Mouse (Mus musculus) telencephalon, adult 2 months (tissue): ENCODE measurements around the gene Gm10229.
"Not testable (repeated sequence)": the region's sequence is repeated elsewhere in the genome, so short reads cannot be mapped to it uniquely, and the experiment has no call there.

Experiments
- DNase-seq: peaks from one replicate; pipeline ENCODE4 v3.0.0-alpha.2; 2011; ENCODE audit warnings: low read depth, low spot score

The Gm10229 gene

DNA sequence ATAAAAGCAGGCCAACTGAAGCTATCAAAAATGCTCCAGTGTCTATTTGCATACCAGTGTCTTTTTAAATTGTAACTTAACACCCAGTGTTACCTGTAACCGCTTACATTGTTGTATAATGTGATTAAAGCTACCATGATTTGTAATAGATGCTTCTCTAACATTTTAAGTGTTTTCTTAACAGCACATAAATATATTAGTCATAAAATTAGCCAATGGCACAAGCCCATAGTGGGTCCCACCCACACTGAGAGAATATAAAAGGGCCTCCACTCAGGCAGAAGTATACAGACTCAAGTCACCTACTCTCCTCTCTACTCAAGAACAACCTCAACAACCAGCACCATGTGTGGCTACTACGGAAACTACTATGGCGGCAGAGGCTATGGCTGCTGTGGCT is at the start of gene Gm10229:
Gene Gm10229, plus strand, starts transcription at position 301 of the 400 bp plus-strand sequence.
- DNase-seq = not testable (repeated sequence)

DNA sequence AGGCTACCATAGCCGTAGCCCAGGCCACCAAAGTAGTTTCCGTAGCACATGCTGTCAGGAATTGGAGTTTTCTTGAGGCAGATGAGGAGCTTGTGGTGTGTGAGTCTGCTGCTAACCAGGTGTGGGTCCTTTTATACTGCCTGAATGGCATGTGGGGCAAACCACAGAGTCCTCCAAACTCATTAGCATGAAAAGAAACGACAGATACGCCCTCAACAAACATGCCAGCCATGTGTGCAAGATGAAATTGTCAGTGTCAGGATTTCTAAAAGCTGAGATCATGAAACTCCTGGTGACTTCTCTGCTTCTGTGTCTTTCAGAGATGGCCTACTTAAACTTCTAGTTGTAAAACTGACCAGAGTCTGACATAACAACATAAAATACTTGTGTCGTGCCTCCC is 4.4 kb upstream of the Gm10229 start, which contains the start of gene Krtap22-2:
Gene Krtap22-2, minus strand, starts transcription at position 101 of the 400 bp plus-strand sequence.
- no peak for DNase-seq

DNA sequence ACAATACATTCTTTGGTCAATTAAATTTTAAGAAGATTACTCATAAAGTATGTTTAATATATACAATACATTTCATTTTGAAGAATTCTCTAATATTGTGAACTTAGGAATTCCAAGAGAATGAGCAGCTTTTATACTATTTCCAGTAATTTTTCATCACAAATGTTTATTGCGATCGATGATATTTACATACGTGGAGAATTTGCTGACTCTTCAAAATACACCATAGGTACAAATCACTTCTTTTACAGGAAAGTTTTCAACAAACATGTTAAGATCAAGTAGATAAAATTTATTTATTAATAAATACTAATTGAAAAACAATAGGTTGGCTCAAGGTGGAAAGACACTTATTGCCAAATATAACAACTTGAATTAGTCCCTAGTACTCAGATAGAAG is 1.1 kb upstream of the Gm10229 start:
- no peak for DNase-seq

DNA sequence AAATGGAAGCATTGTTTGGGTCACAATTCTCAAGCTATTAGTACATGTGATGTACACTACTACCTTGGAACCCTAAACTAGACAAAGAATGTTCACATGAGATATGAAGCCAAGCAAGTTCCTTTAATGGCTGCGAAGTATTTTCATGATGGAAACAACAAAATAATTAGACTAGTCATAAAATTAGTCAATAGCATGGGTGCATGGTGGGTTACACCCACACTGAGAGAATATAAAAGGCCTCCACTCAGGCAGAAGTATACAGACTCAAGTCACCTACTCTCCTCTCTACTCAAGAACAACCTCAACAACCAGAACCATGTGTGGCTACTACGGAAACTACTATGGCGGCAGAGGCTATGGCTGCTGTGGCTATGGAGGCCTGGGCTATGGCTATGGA is 16.3 kb downstream of the Gm10229 start, which contains the start of gene Krtap6-1:
Gene Krtap6-1, plus strand, starts transcription at position 301 of the 400 bp plus-strand sequence.
- not testable (repeated sequence) for DNase-seq

DNA sequence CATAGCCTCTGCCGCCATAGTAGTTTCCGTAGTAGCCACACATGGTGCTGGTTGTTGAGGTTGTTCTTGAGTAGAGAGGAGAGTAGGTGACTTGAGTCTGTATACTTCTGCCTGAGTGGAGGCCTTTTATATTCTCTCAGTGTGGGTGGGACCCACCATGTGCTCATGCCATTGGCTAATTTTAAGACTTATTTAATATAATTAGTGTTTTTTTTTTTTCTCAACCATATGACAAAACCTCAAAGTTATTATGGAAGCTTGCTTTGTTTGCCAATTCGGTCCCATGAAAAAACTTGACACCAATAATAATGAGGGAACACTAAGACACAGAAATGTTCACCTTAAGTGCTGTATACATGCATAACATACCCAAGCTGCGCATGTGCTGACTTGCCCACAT is 26.3 kb downstream of the Gm10229 start, which contains the start of gene Gm10228:
Gene Gm10228, minus strand, starts transcription at position 101 of the 400 bp plus-strand sequence.
- not testable (repeated sequence) for DNase-seq

DNA sequence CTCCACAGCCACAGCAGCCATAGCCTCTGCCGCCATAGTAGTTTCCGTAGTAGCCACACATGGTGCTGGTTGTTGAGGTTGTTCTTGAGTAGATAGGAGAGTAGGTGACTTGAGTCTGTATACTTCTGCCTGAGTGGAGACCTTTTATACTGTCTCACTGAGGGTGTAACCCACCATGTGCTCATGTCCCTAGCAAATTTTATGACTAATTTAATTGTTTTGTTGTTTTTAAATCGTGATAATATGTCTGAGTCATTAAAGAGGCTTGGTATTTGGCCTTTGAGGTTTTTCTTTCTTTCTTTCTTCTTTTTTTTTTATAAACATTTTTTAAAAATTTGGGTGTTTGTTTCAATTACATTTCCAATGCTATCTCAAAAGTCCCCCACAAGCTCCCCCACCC is 32.7 kb downstream of the Gm10229 start, which contains the start of gene Krtap6-5:
Gene Krtap6-5, minus strand, starts transcription at position 101 of the 400 bp plus-strand sequence.
- no peak for DNase-seq

DNA sequence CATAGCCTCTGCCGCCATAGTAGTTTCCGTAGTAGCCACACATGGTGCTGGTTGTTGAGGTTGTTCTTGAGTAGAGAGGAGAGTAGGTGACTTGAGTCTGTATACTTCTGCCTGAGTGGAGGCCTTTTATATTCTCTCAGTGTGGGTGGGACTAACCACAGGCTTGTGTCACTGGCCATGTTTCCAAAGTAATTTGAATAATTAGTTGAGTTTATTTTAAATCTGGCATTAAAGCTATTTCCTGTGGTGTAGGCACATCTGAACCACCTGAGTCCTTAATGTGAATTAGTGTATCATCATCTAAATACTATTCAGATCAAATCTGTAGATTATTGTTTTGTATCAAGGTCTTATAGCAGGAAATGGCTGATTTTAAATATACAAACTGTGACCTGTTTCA is 48.8 kb downstream of the Gm10229 start, which contains the start of gene 1110025L11Rik:
Gene 1110025L11Rik, minus strand, starts transcription at position 101 of the 400 bp plus-strand sequence.
- not testable (repeated sequence) for DNase-seq
